Mouse (Mus musculus): Measurements from ENCODE around the gene Trim11.
A peak's percentile ranks its signal among the peaks of the same experiment; 100 is the strongest.

Trim11 gene

DNA sequence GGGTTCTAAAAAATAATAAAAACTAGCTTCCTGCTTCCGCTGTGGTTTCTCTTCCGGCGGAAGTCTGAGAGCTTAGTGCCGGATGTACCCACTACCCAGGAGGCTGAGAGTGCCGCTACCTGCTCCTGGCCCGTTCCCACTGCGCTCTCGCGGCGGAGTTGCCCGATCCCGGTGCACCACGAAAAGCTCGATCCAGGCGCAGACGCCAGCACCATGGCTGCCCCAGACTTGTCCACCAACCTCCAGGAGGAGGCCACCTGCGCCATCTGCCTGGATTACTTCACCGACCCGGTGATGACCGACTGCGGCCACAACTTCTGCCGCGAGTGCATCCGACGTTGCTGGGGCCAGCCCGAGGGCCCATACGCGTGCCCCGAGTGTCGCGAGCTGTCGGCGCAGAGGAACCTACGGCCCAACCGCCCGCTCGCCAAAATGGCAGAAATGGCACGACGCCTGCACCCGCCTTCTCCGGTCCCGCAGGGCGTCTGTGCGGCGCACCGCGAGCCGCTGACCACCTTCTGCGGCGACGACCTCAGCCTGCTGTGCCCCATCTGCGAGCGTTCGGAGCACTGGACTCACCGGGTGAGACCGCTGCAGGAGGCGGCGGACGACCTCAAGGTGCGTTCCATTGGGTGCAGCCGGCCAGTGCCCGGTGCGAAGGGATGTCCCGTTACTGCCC lies at the start of gene Trim11:
TSS of gene Trim11 (plus strand) at position 67 of the 679 bp plus-strand sequence.
- DNase-seq (ENCODE audit: low spot score in 2 of 2) = peak; percentile 38 to 50

DNA sequence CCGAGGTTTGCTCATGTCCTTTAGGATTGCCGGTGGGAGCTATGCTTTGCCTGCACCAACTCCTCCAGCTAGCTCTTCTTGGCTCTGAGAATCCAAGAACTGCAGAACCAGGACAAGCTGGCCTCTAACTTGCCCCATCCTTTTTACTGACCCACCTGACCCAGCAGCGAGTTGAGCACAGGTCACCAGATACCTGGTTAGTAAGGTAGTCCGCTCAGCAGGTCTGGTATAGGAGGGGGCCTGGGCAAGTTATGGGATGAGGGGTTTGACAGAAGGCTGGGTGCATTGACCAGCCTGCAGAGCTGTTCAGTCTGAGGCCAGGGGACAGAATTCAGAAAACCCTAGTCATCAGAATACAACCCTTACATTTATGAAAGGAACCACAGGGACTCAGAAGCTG lies 48.8 kb upstream of the Trim11 start:
- no peak for DNase-seq (ENCODE audit: low spot score in 2 of 2)

DNA sequence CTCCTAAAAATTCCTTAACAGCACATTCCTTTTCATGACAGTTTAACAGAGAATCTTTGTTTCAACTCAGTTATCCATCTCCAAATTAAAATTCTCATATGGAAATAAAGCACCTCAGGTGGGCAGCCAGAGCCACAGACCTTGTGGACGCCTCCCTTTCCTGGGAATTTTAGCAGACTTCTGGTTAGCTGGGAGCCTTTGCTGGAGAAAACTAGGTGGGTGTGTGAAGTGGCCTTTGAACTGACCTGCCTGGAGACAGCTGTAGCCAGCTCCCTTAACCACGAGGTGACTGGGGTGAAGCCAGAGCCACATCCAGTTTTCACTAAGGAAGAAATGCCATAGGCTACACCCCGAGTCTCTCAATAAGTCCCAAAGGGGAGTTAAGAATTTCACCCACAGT lies 48.3 kb upstream of the Trim11 start:
- DNase-seq (ENCODE audit: low spot score in 2 of 2) = no peak

DNA sequence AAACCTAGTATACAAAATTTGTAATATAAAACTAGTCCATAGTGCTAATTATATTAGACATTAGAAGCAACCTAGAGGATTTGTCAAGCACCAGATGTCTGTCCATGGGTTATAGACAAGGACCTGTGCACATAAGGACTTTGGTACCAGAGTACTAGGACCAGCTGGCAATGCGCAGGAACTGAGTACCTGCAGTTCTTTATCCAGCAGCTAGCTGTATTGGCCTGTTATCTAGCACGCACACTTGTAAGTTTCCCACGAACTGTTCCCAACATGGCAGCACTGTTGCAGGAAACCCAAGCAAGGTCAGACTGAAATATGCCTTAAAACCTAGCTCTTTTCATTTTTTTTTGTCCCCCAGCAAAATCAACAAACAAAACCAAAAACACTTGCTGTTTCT lies 47.6 kb upstream of the Trim11 start:
- DNase-seq (ENCODE audit: low spot score in 2 of 2) = no peak

DNA sequence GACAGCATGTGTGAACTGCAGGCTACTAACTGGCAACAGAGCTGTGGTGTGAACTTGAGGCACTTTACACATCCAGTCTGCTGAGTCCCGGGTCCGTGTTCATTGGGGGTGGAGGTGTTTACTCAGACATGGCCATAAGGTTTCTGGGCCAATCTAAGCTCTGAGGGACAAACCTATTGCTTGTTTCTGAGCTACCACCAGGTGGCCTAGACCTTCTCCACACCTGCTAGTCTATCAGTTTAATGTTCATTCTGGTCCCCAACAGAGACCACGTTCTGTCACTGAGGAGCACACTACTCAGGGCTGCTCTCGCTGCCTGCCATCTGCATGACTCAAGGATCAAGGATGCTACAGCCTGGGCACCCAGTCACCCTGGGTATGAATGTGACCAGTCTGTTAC lies 46.3 kb upstream of the Trim11 start:
- no peak for DNase-seq (ENCODE audit: low spot score in 2 of 2)

DNA sequence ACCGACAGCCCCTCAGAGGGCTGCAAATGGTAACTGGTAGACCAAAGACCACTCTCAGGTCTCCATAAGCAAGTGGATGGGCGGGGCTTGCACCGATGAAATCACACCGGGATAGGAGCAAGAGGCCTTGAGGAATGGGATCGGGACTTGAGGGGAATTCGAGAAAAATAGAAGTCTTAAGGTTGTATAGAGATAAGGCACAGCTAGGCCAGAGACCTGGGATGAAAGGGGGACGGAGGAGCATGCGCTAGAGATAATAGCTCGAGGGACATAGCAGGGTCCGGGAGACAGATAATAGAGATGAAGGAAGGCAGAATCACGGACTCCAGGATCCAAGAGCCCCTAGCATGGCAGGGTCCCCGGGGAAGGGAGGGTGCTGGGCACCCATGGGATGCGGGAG lies 40.0 kb upstream of the Trim11 start:
- no peak for DNase-seq (ENCODE audit: low spot score in 2 of 2)

DNA sequence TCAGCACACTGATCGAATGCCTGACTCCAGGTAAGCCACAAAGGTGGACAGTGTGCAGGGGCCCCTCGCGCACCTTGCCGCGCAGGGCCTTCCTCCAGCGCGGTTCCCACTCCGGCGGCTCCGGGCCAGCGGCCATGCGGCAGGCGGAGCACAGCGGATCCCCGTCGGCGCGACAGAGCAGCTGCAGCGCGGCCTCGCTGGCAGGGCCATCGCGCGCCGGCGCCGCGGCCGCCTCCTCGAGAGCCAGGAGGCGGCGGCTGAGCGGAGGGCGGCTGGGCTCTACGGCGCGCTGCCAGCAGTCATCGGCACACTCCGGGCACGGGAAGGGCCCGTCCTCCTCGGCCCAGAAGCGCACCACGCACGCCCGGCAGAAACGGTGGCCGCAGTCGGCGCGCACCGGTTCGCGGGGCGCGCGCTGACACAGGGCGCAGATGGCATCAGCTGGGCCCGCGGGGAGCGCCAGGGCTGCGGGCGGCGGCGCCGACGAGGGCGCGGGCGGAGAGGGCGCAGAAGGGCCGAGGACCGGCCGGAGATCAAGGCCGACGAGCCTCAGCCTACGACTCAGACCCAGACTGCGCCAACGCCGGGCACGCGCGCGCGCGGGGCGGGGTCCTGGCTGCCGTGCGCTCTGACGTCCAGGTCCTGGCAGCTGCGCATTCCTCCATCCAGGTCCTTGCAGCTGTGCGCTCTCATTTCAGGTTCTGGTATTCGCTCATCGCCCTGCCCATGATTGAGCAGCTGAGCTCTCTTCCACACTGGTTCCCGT lies 39.4 kb upstream of the Trim11 start, which contains the start of gene Rnf187:
TSS of gene Rnf187 (minus strand) at position 595 of the 766 bp plus-strand sequence.
- peak; percentile 82 to 87 for DNase-seq (ENCODE audit: low spot score in 2 of 2)

DNA sequence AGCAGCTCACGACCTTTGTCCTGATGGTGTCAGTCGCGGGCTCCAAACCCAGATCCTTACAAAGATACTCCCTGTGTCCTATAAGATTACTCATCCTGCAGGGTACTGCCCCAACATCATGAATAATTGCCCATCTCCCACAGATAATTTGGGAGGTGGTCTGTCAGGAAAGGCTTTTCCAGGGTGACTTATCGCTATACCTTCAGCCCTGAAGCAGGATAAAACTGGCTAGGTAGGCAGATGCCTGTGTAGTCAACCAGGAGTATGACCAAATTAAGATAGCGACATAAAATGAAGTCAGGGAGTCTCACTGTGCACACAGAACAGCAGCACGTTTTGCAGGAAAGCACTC lies 38.8 kb upstream of the Trim11 start:
- DNase-seq (ENCODE audit: low spot score in 2 of 2) = no peak

DNA sequence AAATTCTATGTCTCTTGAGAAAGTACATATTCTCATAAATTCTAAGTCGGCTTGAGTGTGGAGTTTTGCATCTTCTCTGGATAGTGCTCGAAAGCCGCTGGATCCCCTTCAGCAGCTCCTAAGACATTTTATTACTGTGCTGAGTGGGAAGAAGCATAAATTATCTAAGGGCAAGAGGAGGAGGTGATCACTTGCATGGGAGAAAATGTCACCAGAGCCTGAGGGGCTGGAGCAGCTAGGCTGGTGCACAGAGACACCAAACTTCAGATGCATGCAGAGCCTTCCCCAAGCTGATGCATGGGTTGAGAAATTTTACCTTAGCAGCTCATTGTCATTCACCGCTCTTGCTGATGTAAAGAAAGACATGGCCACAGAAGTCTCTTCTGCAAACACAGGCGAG lies 33.8 kb upstream of the Trim11 start:
- no peak for DNase-seq (ENCODE audit: low spot score in 2 of 2)

DNA sequence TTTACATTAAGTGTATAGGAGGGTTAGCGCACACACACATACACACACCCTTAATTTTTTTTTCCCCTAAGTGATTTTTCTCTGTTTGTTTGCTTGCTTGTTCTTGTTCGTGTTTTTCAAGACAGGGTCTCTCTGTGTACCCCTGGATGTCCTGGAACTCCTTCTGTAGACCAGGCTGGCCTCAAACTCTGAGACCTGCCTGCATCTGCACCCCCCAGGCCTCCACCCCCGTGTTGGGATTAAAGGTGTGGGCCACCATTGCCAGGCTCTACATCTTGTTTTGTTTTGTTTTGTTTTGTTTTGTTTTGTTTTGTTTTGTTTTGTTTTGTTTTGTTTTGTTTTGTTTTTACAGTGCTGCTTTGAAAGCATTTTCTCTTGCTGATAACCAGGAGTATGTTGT lies 30.6 kb upstream of the Trim11 start:
- DNase-seq (ENCODE audit: low spot score in 2 of 2) = no peak

DNA sequence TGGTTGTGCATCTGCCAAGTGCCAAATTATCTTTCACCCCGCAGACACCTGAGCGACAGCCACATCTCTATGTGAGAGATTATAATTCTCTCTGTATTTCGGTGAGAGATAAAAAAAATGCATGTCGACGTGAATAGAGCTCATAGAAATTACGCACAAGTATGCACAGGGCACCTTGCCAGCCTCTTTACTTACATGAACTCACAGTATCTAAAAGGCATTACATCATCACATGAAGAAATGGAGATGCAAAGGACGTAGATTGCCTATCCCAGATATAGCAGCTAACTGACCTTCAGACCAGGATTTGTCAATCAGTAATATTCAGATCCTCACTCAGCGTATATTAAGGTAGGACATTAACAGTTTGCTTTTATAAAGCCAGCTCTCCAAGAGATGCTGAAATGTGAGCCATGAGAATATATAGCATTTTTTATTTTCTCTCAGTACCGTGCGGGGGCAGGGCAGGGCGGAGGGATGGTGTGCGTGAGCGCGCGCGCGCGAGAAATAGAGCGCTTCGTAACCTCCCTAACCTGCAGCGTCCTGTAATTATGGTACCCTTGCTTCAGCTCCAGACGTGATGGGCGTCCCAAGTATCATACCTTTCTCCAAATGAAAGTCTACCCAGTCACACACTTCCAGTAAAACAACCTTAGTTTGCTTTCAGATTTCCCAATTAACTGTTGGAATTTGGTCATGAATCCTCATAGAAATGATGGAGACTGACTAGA lies 29.9 kb upstream of the Trim11 start:
- DNase-seq (ENCODE audit: low spot score in 2 of 2) = no peak

DNA sequence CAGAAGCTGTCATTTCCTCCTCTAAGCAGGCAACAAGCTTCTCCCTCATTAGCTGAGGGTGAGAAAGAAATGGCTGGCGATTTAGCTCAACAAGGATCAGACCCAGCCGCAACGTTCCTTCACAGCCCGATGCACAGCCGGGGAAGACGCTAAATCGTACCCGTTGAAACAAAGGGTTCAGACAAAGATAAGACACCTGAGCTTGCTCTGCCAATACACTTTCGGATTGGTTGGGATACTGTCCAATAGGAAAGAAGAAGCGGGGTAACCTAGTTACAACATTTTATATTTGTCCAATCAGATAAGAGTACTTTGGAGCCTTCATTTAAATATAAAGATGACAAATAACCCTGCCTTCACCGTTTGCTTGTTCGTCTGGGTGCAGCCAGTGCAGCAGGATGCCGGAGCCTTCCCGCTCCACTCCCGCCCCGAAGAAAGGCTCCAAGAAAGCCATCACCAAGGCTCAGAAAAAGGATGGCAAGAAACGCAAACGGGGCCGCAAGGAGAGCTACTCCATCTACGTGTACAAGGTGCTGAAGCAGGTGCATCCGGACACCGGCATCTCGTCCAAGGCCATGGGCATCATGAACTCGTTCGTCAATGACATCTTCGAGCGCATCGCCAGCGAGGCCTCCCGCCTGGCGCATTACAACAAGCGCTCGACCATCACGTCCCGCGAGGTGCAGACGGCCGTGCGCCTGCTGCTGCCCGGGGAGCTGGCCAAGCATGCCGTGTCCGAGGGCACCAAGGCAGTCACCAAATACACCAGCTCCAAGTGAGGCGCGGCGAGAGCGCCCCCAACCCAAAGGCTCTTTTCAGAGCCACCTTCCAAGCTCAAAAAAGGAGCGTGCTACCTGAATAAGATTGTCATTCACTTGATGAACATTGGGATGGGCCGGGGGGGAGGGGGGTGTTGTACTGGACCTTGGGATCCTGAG lies 29.1 kb upstream of the Trim11 start, which contains the start of gene Hist3h2ba:
TSS of gene Hist3h2ba (plus strand) at position 379 of the 938 bp plus-strand sequence.
- peak; percentile 56 to 57 for DNase-seq (ENCODE audit: low spot score in 2 of 2)

DNA sequence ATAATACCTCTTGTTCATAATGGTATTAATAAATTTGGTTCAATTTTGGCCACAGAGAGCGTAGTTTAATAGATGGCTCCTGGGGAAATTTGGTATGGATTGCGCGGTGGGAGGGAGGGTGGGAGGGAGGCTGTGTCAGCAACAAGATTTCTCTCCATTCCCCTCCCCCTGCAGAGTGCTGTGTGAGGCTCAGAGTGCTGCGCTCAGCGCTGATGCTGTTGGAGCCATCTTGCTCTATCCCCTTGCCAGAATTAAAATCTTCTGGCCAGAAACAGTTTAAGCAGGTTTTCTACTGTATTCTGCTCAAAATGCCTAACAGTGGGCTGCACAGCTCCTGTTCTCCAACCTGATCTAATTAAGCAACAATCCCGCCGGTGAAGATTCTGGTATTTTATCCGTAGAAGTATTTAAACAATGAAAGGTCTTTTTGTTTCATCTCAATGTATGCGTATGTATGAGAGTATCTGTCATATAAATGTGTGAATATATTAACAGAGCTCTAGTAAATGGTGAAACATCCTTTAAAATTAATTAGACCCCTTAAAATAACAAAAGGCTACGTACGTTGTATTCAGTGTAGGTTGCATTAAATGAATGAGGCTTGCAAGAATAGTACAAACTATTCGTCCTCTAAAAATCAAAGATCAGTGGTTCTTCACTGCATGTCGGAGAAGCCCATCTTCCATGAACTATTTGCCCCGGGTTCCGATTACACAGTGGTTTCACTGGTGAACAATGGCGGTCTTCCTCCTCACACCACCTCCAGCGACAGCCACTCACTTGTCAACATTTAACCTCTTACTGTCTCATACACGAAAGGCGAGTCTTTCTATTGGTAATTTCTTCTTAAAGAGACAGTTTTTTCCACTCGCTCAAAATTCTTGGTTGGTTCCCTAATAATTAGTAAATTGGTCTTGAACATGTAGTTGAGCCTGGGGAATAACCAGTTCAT lies 28.1 kb upstream of the Trim11 start:
- no peak for DNase-seq (ENCODE audit: low spot score in 2 of 2)

DNA sequence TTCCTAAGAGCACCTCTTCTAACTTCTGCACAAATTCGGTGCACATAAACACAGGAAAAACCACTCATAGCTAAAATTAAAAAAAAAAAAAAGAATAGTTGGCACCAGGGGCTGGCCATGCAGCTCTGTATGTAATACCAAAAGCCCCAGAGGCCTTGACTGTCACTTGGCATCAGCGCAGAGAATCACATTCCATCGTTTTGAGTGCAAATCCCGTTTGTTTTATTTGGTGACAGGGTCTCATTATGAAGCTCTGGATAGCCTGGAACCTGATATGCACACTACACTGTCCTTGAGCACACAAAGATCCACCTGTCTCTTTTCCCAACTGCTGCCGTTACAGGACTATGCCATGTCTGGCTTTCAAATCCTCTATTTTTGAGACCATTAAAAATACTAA lies 26.7 kb upstream of the Trim11 start:
- DNase-seq (ENCODE audit: low spot score in 2 of 2) = no peak

DNA sequence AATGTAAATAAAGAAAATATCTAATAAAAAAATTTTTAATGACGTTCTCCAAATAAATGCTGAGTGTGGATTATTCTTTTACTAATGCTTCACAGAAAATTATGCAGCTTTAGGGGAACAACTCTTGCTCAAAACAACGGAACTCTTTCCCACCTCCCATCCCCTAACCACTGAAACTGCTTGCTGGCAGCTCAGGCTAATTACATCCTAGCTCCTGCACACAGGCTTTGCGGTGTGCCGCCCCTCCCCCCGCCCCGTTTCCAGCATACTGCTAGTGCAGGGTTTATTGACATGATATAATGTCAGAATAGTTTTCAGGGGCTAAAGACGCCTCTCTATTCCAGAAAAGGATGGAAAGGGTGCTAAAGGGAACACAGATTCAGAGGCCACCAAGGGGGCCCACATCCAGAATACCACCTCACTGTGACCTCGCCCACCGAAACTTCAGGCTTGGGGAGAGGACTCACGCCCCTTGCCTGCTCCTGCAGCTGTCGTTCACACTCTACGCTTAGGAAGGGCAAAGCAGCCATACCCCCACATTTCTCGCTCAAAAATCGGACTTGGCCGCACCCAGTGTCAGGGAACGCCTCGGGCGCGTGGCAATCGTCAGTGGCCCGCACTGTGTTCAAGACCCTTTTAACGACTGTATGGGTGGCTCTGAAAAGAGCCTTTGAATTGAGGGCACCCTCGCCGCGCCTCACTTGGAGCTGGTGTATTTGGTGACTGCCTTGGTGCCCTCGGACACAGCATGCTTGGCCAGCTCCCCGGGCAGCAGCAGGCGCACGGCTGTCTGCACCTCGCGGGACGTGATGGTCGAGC lies 24.3 kb upstream of the Trim11 start:
- peak; percentile 38 for DNase-seq (ENCODE audit: low spot score in 2 of 2)

DNA sequence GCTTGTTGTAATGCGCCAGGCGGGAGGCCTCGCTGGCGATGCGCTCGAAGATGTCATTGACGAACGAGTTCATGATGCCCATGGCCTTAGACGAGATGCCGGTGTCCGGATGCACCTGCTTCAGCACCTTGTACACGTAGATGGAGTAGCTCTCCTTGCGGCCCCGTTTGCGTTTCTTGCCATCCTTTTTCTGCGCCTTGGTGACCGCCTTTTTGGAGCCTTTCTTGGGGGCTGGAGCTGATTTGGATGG lies 23.8 kb upstream of the Trim11 start:
- DNase-seq (ENCODE audit: low spot score in 2 of 2) = peak in 1 of 2 experiments; percentile 54

DNA sequence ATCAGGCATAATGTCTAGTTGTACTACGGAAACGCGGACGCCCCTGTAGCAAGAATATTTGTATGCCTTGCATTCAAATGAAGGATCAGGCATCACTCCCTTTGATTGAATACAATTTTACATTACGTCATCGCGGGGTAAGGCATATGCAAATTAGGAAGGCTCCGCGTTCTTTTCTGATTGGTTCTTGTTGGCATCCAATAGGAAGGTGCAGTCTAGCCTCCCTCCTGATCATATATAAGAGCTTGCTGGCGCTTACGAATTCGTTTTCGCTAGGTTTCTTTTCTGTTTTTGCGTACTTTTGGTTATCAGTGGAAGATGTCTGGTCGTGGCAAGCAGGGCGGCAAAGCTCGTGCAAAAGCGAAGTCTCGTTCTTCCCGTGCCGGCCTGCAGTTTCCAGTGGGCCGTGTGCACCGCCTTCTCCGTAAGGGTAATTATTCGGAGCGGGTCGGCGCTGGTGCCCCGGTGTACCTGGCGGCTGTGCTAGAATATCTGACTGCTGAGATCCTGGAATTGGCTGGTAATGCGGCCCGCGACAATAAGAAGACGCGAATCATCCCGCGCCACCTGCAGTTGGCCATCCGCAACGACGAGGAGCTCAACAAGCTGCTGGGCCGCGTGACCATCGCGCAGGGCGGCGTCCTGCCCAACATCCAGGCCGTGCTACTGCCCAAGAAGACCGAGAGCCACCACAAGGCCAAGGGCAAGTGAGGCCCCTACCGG lies 23.3 kb upstream of the Trim11 start, which contains the start of the genes Hist3h2a and Trim17:
TSS of gene Hist3h2a (plus strand) at position 266 of the 723 bp plus-strand sequence.
TSS of gene Trim17 (plus strand) at position 266 of the 723 bp plus-strand sequence.
- peak; percentile 64 to 74 for DNase-seq (ENCODE audit: low spot score in 2 of 2)

DNA sequence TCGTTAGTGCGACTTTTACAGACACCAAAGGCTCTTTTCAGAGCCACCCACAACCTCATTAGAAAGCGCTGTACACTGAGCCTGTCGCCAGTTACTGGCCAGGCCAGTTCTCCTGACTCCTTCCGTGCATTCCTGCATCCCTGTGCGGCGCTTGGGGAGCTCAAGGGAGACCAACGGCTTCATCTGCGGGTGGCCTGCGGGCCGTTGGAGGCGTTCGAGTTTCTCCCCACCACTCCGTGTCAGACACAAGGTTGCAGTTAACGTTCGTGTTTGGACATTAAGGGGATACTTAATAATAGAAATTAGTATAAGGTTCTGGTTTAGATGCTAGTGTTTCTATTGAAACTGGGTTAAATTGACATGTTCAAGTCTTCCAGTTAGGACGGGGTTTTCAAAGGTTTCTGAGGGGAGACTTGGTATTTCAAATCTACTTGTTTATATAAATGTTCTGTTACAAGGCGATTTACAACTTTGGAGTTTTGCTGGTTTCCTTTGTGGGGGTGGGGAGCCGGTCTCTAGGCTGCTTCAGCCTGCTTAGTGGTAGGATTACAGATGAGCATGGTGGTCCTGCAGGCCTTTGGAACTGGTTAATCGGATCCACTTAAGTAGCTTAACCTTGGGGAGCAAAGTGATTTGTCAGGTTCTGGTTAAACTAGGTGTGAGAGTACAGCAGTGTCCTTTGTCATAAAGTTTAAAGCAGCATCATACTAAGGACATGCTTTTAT lies 22.6 kb upstream of the Trim11 start:
- no peak for DNase-seq (ENCODE audit: low spot score in 2 of 2)

Data from spleen, postnatal 14 days (tissue).